Mouse (Mus musculus) liver, embryonic 11.5 days (tissue): ENCODE measurements around the gene Gm20509. TPM values are rescaled to one million over a fixed set of nuclear protein-coding genes. Genes with fewer than 3 reads are reported as not detected.
A peak's percentile ranks its signal among the peaks of the same experiment; 100 is the strongest.

Source experiments
- ATAC-seq: fragments of 200-750 bp; cut with Nextera tagmentation; replicated peaks from 2 replicates; pipeline ENCODE4 v1.8.0; 2017; ENCODE audit warnings: moderate number of reproducible peaks, mild to moderate bottlenecking, moderate TSS enrichment, moderate library complexity; ENCODE audit not compliant: low FRiP score
- DNase-seq: peaks from one replicate; pipeline ENCODE4 v3.0.0-alpha.2; 2017; ENCODE audit warnings: low spot score
- H3K27ac ChIP-seq: fragments of 300-500 bp; sonication (generic); 2 replicates; pipeline ENCODE4 v1.5.1; 2014; ENCODE audit warnings: mild to moderate bottlenecking, low read depth, low read length, control low read depth
- H3K27me3 ChIP-seq: fragments of 300-500 bp; sonication (generic); replicated peaks from 2 replicates; pipeline ENCODE4 v1.6.1; 2014; ENCODE audit warnings: low read length, mixed read lengths; ENCODE audit not compliant: control insufficient read depth, insufficient read depth
- H3K36me3 ChIP-seq: fragments of 300-500 bp; sonication (generic); 2 replicates; pipeline ENCODE4 v1.6.1; 2014; ENCODE audit warnings: mild to moderate bottlenecking, low read length, moderate library complexity, mixed read lengths; ENCODE audit not compliant: control insufficient read depth, insufficient read depth
- H3K4me1 ChIP-seq: fragments of 300-500 bp; sonication (generic); replicated peaks from 2 replicates; pipeline ENCODE4 v1.6.1; 2014; ENCODE audit warnings: low read length, mixed read lengths; ENCODE audit not compliant: control insufficient read depth, insufficient read depth
- H3K4me2 ChIP-seq: fragments of 300-500 bp; sonication (generic); 2 replicates; pipeline ENCODE4 v1.6.1; 2014; ENCODE audit warnings: mild to moderate bottlenecking, control low read depth, moderate library complexity
- H3K4me3 ChIP-seq: fragments of 300-500 bp; sonication (generic); 2 replicates; pipeline ENCODE4 v1.5.1; 2014; ENCODE audit warnings: low read depth, low read length, control low read depth
- H3K9ac ChIP-seq: fragments of 300-500 bp; sonication (generic); 2 replicates; pipeline ENCODE4 v1.6.1; 2014; ENCODE audit warnings: low read depth, low read length, control low read depth
- H3K9me3 ChIP-seq: fragments of 300-500 bp; sonication (generic); 2 replicates; pipeline ENCODE4 v1.6.1; 2016; ENCODE audit warnings: low read length, inconsistent platforms, mixed read lengths; ENCODE audit not compliant: control insufficient read depth
- WGBS: fragments of 180-500 bp; shearing (Covaris S2); extraction: QIAGEN DNeasy Blood & Tissue Kit; methylation state at CpG from one replicate; pipeline ENCODE4 v1.1.7; 2014; 5-methylcytosine and 5-hydroxymethylcytosine counted together
- polyA plus RNA-seq: library from polyadenylated mRNA; unstranded; fragments of >200 nt; fragmentation: Nextera tagmentation; extraction: Ambion mirVana; gene quantifications from 2 replicates; pipeline ENCODE4 v1.2.1, GENCODE M21; 2014

The Gm20509 gene
- polyA plus RNA-seq, 1 experiment from 2014 or later: not detected

DNA sequence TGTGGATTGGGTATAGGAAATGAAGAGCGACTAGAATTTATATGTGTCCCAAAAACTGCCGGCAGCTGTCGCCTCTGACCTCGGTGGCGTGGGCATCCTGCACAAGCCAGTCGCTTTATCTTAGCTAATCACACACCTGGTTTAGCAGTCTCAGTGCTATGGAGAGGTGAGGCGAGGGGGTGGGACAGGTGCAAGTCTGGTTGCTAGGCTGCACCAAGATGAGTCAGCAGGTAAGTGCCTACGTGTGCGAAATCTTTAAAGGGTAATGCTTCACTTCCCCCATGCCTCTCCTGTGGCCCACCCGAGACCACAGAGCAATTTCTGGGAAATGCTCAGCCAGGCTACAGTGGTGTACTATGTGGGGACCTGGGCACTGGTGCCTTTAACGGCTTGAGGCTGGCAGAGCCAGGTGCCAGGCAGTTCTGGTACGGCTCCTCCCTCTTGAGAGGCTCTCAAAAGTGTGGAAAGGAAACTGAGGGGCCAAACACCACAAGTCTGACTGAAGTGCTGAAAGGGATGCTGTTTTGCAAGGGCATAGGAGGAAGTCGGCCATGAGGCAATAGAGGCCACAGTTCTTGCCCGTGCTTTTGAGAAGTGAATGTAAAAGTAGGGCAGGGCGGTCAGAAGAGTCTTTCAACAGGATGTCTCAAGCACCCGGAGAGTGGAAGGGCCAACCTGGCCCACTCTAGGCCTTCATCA lies 12.9 kb upstream of the Gm20509 start:
- 54% methylated on average over 16 of the region's 16 CpGs for WGBS
- H3K27ac ChIP-seq: peak overlapping the region; percentile 43; the same call in 1 of the 2 replicates
- H3K4me2 ChIP-seq: no peak overlapping the region
- ATAC-seq (no peak), DNase-seq (no peak)
- H3K36me3 ChIP-seq: no peaks in the 10 kb centered on the region
- no peaks in the 10 kb centered on the region for H3K27me3 ChIP-seq
- H3K4me1 ChIP-seq: peaks cover 3% of the 10 kb centered on the region
- H3K4me3 ChIP-seq: no peak overlapping the region
- no peaks in the 10 kb centered on the region for H3K9me3 ChIP-seq
- no peak overlapping the region for H3K9ac ChIP-seq

DNA sequence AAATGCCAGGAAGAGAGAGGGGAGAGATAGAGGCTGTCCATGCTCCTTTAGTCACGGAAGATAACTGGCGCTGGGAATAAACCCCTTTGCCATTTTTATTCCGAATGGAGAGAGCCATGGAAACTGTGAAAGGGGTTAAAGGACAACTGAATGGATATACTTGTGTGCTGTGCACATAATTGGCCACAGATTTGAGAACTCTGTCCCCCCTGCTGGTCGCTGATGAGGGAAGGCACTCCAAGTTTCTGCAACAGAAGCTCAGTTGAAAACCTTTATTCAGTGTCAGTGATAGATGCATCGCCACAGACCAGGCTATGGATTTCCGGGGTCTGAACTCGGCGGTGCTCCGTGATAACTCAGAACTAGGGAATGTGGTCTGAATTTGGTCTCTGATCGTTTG lies 12.1 kb upstream of the Gm20509 start:
- WGBS: 77% methylated on average over 10 of the region's 10 CpGs
- no peak for ATAC-seq
- Histone ChIP-seq H3K27ac (no peak overlapping the region), H3K27me3 (no peaks in the 10 kb centered on the region), H3K9ac (no peak overlapping the region), H3K4me3 (no peak overlapping the region), H3K36me3 (no peaks in the 10 kb centered on the region), H3K4me2 (no peak overlapping the region), H3K9me3 (no peaks in the 10 kb centered on the region), H3K4me1 (peaks cover 3% of the 10 kb centered on the region)
- DNase-seq: no peak

DNA sequence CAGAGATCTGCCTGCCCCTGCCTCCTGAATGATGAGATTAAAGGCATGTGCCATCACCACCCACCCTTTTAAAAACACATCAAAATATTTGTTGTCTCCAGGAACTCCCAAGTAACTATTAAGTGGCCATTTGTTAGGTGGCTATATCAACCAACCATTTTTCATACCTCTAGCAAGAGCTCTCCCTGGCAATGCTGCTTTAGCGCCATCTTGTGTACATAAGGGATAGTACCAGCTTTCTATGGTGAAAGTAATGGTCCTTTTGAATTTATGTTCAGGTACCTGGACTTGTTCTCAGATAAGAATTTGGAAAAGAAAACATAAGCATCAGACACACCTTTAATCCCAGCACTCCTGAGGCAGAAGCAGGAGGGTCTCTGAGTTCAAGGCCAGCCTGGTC lies 10.5 kb upstream of the Gm20509 start:
- WGBS: 2% methylated on average over 1 of the region's 1 CpGs

DNA sequence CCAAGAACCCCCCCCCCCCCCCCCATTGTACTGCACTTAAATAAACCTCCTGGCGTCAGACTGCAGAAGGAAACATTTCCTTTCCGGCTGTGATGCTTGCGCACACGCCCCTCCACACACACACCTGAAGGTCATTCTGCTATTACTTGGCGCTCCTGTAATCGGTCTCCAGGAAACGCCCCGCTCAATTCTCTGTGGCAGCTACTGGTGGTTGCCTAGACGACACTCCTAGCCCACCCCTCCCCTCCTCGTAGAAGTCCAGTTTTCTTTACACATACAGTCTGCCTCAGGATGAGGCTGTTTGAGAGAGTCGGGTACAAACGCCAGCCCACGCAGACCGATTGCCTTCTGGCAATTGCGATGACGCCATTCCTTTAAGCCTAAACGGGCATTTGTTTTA lies 7.7 kb upstream of the Gm20509 start:
- no peak for DNase-seq
- no peak overlapping the region for H3K4me3 ChIP-seq
- 66% methylated on average over 17 of the region's 17 CpGs for WGBS

More for the DNA sequence above, 10.5 kb upstream of the Gm20509 start:
- H3K9ac ChIP-seq: no peak overlapping the region
- DNase-seq: no peak
- no peak overlapping the region for H3K4me3 ChIP-seq
- H3K27ac ChIP-seq: no peak overlapping the region
- ATAC-seq: no peak
- no peak overlapping the region for H3K4me2 ChIP-seq
- H3K27me3 ChIP-seq: no peaks in the 10 kb centered on the region
- H3K4me1 ChIP-seq: no peaks in the 10 kb centered on the region
- no peaks in the 10 kb centered on the region for H3K9me3 ChIP-seq
- H3K36me3 ChIP-seq: no peaks in the 10 kb centered on the region

DNA sequence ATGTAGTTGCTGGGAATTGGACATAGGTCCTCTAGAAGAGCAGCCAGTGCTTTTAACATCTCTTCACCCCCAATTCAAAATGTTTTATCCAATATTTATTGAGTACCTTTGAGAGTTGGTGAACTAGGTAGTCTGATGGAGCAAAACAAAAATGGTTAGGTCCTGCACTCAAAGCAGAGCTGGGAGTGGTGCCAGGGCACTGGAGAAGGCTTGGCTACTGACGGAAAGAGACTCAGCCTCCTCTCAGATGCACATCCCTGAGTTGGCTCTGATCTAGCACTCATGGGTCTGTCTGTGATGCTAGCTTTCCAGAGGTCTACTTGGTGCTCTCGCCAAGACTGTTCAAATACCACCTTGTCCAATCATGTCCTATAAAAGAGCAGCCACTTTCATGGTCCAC lies 4.4 kb upstream of the Gm20509 start:
- WGBS: 76% methylated on average over 2 of the region's 2 CpGs
- H3K27ac ChIP-seq: no peak overlapping the region
- DNase-seq (no peak), ATAC-seq (no peak)
- H3K4me1 ChIP-seq: peaks cover under 1% of the 10 kb centered on the region; the same call in 1 of the 2 replicates
- no peaks in the 10 kb centered on the region for H3K9me3 ChIP-seq
- H3K9ac ChIP-seq: no peak overlapping the region
- H3K4me2 ChIP-seq: no peak overlapping the region
- H3K27me3 ChIP-seq: peaks cover 10% of the 10 kb centered on the region
- H3K4me3 ChIP-seq: no peak overlapping the region
- H3K36me3 ChIP-seq: no peaks in the 10 kb centered on the region

More for the DNA sequence above, 7.7 kb upstream of the Gm20509 start:
- H3K4me2 ChIP-seq: no peak overlapping the region
- no peaks in the 10 kb centered on the region for H3K36me3 ChIP-seq
- no peak overlapping the region for H3K27ac ChIP-seq
- no peaks in the 10 kb centered on the region for H3K9me3 ChIP-seq
- no peak for ATAC-seq
- H3K9ac ChIP-seq: no peak overlapping the region
- H3K4me1 ChIP-seq: no peaks in the 10 kb centered on the region
- no peaks in the 10 kb centered on the region for H3K27me3 ChIP-seq

DNA sequence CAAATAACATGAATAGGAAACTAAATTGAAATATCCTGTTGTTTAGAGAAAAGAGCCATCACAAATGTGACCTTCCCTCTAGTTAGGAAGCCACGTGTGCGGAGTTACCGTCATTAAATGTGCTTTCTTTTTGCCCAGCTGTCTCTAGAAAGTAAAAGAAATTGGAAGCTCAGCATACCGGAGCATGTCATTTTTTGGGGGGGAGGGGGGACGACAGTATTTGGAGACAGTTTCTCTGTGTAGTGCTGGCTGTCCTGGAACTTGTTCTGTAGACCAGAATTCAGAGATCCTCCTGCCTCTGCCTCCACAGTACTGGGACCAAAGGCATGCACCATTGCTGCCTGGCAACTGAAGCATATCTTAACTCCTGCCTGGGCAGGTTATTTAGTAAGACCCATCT lies 734 bp upstream of the Gm20509 start, which contains the start of gene Khdc3:
Gene Khdc3, plus strand, starts transcription at position 301 of the 400 bp plus-strand sequence.
- H3K27ac ChIP-seq: no peak within 1 kb of the TSS
- no peak within 1 kb of the TSS for H3K4me3 ChIP-seq
- no peak within 1 kb of the TSS for H3K9ac ChIP-seq
- H3K36me3 ChIP-seq: no peaks in the 10 kb centered on the region
- H3K4me1 ChIP-seq: peaks cover 5% of the 10 kb centered on the region; the same call in 1 of the 2 replicates
- DNase-seq (no peak), ATAC-seq (no peak)
- peaks cover 30% of the 10 kb centered on the region for H3K27me3 ChIP-seq
- H3K4me2 ChIP-seq: no peak within 1 kb of the TSS
- 81% methylated on average over 5 of the region's 5 CpGs for WGBS
- H3K9me3 ChIP-seq: no peaks in the 10 kb centered on the region

DNA sequence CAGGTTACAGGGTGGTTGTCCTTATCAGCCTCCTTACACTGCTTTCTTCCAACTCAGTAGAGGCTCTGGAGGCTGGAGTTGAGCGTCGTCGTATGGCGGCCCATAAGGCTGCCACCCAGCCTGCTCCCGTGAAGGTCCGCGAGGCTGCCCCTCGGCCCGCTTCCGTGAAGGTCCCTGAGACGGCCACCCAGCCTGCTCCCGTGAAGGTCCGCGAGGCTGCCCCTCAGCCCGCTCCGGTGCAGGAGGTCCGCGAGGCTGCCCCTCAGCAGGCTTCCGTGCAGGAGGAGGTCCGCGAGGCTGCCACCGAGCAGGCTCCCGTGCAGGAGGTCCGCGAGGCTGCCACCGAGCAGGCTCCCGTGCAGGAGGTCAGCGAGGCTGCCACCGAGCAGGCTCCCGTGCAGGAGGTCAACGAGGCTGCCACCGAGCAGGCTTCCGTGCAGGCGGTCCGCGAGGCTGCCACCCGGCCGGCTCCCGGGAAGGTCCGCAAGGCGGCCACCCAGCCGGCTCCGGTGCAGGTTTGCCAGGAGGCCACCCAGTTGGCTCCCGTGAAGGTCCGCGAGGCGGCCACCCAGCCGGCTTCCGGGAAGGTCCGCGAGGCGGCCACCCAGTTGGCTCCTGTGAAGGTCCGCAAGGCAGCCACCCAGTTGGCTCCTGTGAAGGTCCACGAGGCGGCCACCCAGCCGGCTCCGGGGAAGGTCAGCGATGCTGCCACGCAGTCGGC lies 1.0 kb downstream of the Gm20509 start:
- Histone ChIP-seq H3K36me3 (no peaks in the 10 kb centered on the region), H3K9ac (peak overlapping the region; percentile 42), H3K4me1 (peaks cover 5% of the 10 kb centered on the region; the same call in 1 of the 2 replicates), H3K4me2 (peak overlapping the region; percentile 82), H3K27ac (no peak overlapping the region), H3K9me3 (no peaks in the 10 kb centered on the region), H3K27me3 (peaks cover 32% of the 10 kb centered on the region), H3K4me3 (peak overlapping the region; percentile 48)
- DNase-seq (peak; percentile 55), ATAC-seq (peak; percentile 23)
- 6% methylated on average over 60 of the region's 60 CpGs for WGBS

DNA sequence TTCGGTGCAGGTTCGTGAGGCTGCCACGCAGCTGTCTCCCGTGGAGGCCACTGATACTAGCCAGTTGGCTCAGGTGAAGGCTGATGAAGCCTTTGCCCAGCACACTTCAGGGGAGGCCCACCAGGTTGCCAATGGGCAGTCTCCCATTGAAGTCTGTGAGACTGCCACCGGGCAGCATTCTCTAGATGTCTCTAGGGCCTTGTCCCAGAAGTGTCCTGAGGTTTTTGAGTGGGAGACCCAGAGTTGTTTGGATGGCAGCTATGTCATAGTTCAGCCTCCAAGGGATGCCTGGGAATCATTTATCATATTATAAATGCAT lies 1.6 kb downstream of the Gm20509 start:
- no peak overlapping the region for H3K27ac ChIP-seq
- peaks cover 5% of the 10 kb centered on the region; the same call in 1 of the 2 replicates for H3K4me1 ChIP-seq
- no peaks in the 10 kb centered on the region for H3K36me3 ChIP-seq
- peaks cover 32% of the 10 kb centered on the region for H3K27me3 ChIP-seq
- no peak overlapping the region for H3K9ac ChIP-seq
- WGBS: 41% methylated on average over 5 of the region's 5 CpGs
- ATAC-seq (no peak), DNase-seq (no peak)
- no peaks in the 10 kb centered on the region for H3K9me3 ChIP-seq
- peak overlapping the region; percentile 48 for H3K4me3 ChIP-seq
- peak overlapping the region; percentile 82 for H3K4me2 ChIP-seq

DNA sequence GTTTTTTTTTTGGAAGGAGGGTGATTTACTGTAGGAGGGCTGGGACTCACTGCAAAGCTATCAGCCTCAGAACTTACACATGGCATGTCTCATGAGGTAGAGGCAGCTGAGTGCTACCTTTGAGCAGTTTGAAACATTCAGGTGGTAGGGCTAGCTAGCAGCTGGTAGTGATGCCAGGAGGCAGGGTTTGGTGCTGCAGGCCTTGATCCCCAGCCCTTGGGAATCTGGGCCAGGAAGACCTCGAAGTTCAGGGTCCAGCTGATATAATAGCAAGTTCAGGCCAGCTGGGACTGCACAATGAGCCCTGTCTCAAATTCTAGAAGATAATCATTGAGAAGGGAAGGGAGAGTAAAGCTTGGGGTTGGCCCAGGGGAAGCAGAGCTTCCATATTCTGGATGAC lies 2.9 kb downstream of the Gm20509 start:
- Histone ChIP-seq H3K4me3 (no peak overlapping the region), H3K4me2 (no peak overlapping the region), H3K27ac (no peak overlapping the region), H3K36me3 (no peaks in the 10 kb centered on the region), H3K27me3 (peaks cover 32% of the 10 kb centered on the region), H3K9me3 (no peaks in the 10 kb centered on the region), H3K9ac (no peak overlapping the region), H3K4me1 (peaks cover 5% of the 10 kb centered on the region; the same call in 1 of the 2 replicates)
- no peak for DNase-seq
- ATAC-seq: no peak
- WGBS: 55% methylated on average over 1 of the region's 1 CpGs
